Mouse (Mus musculus) megakaryocyte progenitor cell, adult 5-6 weeks (primary cell): ENCODE data around the gene Tanc1. TPM values are rescaled to one million over a fixed set of nuclear protein-coding genes. Genes with fewer than 3 reads are reported as not detected.

ENCODE experiments used
- ATAC-seq: replicated peaks from 2 replicates; pipeline ENCODE4 v1.8.0; 2016; ENCODE audit warnings: mild to moderate bottlenecking, moderate TSS enrichment, inconsistent platforms; ENCODE audit not compliant: poor library complexity
- total RNA-seq, 2 experiments: library from RNA; stranded (forward) in 1 of 2; stranded (reverse) in 1 of 2; fragments of 157-497, 149-512 nt in 1 of 2; fragments of 200-1000 nt in 1 of 2; gene quantifications; 2 replicates each; pipeline versions ENCODE4 v1.2.3 to v1.2.4; 2015 to 2017

Tanc1 gene
- total RNA-seq, 2 experiments from 2014 or later: 5.1 to 7.4 TPM

DNA sequence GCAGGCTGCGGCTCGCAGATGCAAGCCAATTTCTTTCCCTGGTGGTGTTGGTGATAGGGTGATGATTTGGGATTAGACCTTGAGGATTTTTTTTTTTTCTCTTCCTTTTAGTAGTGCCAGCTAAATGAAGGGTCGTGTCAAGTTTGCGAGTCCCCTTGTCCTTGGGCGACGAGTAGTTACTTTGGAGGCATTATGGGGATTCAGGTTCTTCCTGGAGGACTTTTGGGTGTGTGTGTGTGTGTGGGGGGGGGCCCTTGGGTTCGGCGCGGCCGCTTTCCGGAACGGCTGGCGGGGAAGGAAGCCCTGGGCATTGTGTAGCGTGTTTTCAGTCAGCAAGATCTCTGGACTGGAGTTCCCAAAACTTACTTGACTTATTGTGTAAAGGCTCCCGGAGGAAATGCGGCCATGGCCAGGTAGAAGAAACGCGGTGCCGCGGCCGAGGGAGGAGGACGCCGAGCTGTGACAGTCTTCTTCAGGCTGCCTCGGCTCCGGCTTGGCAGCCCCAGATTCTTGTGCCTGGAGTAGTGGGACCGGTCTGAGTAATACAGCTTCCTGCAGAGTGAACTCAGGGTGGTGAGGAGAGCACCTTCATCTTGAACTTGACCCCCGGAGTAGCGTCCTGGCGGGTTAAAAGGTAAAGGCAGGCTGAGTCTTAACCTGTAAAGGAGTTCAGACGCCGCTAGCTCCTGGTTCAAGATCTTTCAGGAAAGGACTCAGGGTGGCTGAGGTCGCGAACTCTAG, 1.1 kb downstream of the Tanc1 start:
- peak; percentile 27 for ATAC-seq

DNA sequence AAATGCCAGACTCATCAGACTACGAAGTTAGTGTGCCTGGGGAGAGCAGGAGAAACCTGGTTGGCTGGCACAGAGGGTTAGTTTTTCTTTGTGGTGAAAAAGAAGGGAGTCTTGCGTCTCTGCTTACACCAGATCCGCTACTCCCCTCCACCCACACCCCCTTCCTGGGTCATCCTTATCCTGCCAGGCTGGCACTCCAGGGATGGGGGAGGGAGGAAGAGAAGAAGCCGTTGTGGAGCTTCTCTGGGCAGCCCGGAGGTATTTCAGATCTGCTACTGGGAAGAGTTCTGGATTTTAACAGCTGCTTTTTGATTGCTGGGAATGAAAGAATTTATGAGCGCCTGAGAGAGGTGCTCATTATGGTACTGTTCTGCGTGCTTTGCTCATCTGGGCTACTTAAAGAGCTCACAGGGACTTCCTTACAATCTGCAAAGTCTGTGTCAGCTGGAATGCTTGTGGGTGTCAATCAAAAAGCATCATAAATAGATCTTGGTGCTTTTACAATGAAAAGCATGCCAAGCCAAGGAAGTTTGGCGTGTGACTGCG, 1.7 kb downstream of the Tanc1 start:
- ATAC-seq: no peak

GRCm38 (mm10) chr2:59616890-59617289, 5.0 kb downstream of the Tanc1 start:
- ATAC-seq: no peak

DNA sequence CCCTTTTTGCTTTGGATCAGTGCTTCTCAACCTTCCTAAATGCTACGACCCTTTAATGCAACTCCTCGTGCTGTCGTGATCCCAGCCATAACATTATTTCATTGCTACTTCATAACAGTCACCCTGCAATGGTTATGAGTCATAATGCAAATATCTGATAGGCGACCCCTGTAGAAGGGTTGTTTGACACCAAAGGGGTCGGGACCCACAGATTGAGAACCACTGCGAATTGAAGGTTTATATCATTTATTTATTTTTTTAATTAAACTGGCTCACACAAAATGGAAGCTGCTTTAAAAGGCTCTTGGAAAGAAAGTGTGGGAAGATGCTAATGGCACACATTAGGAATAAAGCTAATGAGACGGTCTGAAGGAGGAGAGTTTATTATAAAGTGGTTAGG, 7.2 kb downstream of the Tanc1 start:
- ATAC-seq: no peak

DNA sequence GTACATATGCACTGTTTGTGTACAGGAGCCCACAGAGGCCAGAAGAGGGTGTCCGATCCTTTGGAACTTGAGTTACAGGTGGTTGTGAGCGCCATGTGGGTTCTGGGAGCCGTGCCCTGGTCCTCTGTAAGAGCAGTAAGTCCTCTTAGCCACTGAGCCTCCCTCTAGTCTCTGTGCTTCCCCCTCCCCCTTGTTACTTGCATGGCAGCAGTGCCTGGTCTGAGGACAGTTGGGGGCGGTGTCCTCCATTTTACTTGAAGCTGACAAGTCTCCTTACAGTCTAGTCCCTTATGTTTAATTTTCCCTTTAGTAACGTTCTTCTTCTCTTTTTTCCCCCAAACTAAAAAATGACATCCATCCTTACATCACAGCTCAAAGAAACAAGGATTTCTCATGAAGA, 8.8 kb downstream of the Tanc1 start:
- peak; percentile 34; the same call in 1 of the 2 replicates for ATAC-seq

- ATAC-seq: no peak
Observed at GRCm38 (mm10) chr2:59622514-59623139, 10.8 kb downstream of the Tanc1 start.

DNA sequence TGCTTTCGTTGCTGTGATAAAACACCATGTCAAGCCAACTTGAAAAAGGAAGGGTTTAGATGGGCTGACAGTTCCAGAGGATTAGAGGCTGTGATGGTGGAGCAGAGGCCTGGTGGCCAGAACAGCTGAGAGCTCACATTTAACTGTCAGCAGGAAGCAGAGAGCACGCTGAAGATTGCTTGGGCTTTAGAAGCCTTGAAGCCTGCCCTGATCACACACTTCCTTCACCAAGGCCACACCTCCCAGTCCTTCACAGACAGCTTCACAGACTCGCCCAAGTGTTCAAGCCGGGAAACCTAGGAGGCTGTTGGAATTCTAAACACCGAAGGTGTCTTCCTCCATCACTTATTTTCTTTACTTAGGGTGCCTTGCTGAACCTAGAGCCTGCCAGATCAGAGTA, 12.0 kb downstream of the Tanc1 start:
- no peak for ATAC-seq

- no peak for ATAC-seq
Observed at GRCm38 (mm10) chr2:59625416-59625815, 13.6 kb downstream of the Tanc1 start.

DNA sequence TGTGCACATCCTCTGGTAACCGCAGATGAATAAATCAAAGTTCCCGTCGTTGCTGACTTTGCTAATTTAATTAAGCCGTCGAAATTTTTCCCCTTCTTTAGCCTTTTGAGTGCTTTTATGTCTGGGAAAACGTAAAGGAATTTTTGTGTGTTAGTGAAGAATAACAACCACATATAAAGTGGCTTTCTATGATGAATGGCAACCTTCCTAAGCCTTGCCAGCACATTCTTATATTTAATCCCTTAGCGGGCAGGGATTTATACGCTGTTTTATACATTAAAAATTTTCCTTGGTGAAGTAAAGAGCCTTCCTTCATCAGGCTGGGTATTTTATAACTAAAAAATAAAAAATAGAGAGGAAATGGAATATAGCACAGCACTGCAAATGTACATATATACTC, 14.1 kb downstream of the Tanc1 start:
- ATAC-seq: no peak

GRCm38 (mm10) chr2:59626422-59626821, 14.6 kb downstream of the Tanc1 start:
- ATAC-seq: no peak

DNA sequence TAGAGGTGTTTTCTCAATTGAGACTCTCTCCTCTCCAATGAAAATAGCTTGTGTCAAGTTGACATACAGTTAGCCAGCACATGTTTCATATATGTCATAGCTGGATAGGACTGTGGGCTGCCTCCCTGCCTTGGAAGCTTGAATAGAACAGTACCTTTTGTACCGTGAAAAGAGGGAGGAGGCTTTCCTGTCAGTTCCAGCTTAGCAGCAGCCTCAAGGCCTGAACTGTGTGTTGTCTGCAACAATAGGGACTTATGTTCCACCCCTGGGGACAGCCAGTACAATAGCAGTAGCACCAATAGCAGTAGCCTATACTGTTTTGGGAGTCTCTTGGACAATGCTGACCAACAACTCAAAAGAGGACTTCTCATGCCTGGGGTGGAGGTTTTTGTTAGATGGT, 15.7 kb downstream of the Tanc1 start:
- ATAC-seq: no peak

- no peak for ATAC-seq
Observed at GRCm38 (mm10) chr2:59628057-59628901, 16.4 kb downstream of the Tanc1 start.

DNA sequence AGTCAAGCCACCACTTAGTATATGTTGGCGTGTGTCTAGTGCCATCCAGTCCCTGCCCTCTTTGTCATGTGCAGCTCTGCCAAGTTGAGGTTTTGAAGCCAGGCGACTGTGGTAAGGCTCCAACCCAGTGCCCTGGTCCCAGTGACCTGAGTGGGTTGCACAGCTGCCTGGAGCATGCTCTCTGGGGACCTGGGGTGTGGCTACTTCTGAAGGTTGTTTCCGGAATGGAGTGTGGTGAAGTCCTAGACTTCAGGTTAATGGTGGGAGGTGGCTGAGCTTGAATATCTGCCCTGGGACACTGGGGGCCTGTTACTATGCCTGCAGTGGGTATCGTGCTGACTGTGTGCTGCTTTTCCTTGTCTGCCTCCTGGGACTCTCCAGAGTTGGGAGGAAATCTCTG, 18.0 kb downstream of the Tanc1 start:
- ATAC-seq: peak; percentile 31

- no peak for ATAC-seq
Observed at GRCm38 (mm10) chr2:59631406-59631805, 19.6 kb downstream of the Tanc1 start.

DNA sequence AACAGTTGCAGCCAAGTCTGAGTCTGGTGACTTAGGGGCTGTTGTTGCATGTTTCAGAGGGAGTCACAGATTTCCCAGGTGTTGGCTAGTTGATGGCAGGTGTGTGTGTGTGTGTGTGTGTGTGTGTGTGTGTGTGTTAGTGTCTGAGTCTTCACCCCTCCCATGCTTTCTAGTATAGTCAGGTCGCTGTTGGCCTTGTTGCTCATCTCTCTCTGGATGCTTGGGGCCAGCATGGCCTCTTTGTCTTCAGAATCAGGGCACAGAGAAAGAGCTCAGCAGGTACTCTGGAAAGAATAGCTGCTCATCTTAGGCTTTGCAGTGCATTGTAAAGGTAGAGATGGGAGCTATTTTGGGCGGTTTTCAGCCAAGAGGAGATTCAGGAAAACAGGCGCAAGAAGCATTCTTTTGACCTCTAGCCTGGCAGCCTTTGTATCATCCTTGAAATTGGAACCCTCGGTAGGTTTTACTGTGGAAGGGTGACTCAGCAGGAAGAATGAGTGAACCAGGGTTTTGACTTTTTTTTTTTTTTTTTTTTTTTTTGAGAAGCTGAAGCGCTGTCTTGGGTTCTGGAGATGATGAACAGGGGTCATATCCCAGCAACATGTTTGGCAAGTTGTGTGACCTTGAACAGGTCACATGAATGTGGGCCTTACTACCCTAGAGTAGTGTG, 22.1 kb downstream of the Tanc1 start:
- no peak for ATAC-seq

DNA sequence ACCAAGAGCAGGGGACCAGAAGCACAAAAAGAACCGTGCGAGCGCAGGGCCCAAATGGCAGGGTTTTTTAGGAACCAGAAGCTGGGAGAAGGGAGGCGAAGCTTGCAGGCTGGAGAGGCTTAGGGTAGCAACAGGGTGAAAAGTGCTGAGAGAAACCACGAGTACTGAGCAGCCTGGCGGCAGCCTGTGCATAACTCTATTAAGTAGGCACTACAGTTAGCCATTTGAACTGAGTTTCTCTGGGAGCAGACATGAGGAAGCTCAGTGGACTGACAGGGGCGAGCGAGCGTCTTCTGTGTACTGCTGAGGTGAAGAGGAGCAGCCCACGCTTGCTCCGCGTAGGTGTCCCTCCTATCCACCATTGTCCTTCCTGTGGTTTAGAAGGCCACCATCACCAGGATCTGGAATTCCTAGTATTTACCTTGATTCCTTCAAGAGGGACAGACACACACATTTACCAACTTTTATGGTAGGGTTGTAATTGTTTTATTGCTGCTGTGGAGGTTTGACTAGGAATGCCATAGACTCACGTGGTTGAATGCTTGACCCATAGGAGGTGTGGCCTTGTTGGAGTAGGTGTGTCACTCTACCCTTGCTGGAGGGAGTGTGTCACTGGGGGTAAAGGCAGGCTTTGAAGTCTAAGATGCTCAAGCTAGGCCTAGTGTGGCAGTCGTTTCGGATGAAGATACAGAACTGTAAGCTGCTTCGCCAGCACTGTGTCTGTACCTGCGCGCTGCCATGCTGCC, 25.4 kb downstream of the Tanc1 start:
- ATAC-seq: no peak

GRCm38 (mm10) chr2:59642722-59643121, 30.9 kb downstream of the Tanc1 start:
- ATAC-seq: peak; percentile 71

DNA sequence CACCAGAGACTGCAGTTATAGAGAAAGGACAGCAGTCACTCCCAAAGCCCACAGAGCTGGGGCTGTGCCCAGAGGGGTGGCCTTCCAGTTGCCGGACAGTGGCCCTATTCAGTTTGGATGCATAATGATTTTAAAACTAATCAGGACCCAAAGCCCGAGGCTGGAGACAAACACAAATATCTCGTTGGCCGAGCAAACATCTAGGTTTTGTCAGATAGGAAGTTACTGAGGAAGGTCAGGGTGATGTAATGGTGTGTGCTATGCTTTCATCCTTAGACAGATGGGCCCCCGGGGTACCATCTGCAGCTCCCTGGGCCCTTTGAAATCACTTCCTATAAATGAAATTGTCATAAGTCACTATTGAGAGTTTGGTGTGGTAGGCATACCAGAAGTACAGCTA, 33.0 kb downstream of the Tanc1 start:
- ATAC-seq: peak; percentile 42

DNA sequence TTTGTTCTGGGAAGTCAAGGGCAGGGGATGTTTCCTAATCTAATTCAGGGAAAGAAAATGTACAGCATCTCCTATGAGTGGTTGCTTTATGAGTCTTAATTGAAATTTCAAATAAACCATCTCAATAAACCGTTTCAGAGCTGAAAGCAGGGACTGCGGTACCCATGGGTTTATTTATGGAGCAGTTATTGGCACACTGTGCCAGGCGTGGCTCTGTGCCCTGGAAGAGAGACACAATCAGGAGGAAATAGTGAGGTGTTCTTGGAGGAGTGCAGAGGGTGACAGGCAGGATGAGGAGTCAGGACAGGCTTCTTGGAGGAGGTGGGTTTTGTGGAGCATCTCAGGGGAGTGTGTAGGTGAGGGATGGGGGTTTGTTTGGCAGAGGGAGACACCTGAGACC, 33.7 kb downstream of the Tanc1 start:
- ATAC-seq: no peak

DNA sequence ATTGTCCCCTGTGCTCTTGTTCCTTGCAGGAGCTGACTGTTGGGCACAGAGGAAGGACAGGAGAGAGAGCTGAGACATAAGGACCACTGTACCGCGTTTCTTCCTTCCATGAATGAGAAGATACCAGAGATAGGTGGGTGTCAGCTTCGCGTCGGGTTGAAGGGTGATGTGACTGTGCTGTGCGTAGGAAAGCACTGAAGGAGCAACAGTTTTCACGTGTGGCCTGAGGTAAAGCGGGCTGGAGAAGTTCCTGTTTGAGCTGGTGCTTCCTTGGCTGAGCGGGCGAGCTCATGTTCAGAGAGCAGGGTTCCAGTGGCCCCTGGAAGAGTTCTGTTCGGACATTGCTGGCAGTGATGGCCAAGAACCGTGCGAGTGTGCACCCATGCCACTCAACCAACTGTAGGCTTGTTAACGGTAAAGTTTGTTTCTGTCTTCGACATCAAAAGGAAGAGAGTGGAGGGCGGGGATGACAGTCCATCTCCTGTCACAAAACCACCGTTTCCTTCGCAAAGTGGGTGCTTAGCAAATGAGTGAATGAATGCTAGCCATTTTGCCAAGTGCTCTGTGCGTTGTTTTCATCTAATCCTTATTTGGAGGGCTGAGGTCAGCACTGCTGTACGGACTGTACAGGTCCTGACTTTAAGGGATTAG, 35.0 kb downstream of the Tanc1 start:
- ATAC-seq: peak; percentile 21
